Mouse (Mus musculus): ENCODE results near the gene Gm37240.

DNA sequence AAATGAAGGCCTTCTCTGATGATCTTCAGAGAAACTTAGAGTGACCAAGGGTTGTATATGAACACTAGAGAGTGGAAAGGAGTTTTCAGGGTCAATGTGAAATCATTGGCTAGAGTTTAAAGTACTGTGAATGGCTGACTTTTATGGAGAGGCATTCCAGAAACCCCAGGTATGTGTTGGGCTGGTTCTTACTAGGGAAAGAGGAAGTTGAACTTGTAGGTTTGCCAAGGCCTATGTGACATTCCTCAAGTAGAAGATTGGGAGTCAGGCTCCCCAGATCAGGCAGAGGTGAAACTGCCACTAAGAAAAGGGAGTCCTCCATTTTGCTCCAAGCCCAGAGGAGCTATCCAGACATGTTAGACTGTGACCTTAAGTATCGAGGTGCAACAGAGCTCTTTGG lies 858.2 kb downstream of the Gm37240 start:
- TF ChIP-seq CTCF (IDR thresholded peaks at IDR 0.05; ENCODE audit: insufficient read depth, low read depth, low read length) (no peak), POLR2A (IDR thresholded peaks at IDR 0.05; ENCODE audit: insufficient read depth, low read depth, low read length) (no peak)

Measured in olfactory bulb, adult 2 months (tissue).